9 mouse cellular contexts compared by ENCODE assay signal in genomic region chr10:24596869-24597339, GRCm38 (mm10). TPM values are rescaled to one million over a fixed set of nuclear protein-coding genes. Genes with fewer than 3 reads are reported as not detected.
DNase-seq lines count a peak whose midpoint lies in the region; ATAC-seq and TF ChIP-seq lines count a peak whose summit lies in the region.
"Had no signal": no experiment of that assay in that cellular context is flagged by ENCODE, and none has a peak within 500 bp of the region (broad histone marks: within the 10 kb centered on the region; RNA-seq: fewer than 3 reads in every experiment).

No protein-coding gene starts in this region.

- no peak overlapping the region for H3K4me2 ChIP-seq in forebrain, postnatal 0 days (ENCODE audit: low read depth)
- peak overlapping the region; percentile 81; the same call in 1 of the 2 replicates for H3K4me2 ChIP-seq in hindbrain, embryonic 15.5 days
- H3K4me2 ChIP-seq in midbrain, postnatal 0 days (ENCODE audit: low read depth, low read length, poor library complexity, severe bottlenecking), result peak overlapping the region; percentile 74; the same call in 1 of the 2 replicates

- no peaks in the 10 kb centered on the region; the same call in 1 of the 2 replicates for H3K4me1 ChIP-seq in forebrain, postnatal 0 days (ENCODE audit: insufficient read depth)
- peaks cover 18% of the 10 kb centered on the region for H3K4me1 ChIP-seq in hindbrain, embryonic 15.5 days (replicated peaks)
- H3K4me1 ChIP-seq in midbrain, postnatal 0 days (ENCODE audit: insufficient read depth, low read length), result peaks cover 2% of the 10 kb centered on the region; the same call in 1 of the 2 replicates

- H3K27me3 ChIP-seq in forebrain, postnatal 0 days (ENCODE audit: insufficient read depth, low read length), result no peaks in the 10 kb centered on the region
- no peaks in the 10 kb centered on the region for H3K27me3 ChIP-seq in hindbrain, embryonic 15.5 days
- H3K27me3 ChIP-seq in midbrain, postnatal 0 days (ENCODE audit: insufficient read depth, low read length), result no peaks in the 10 kb centered on the region

- H3K27ac ChIP-seq in layer of hippocampus, adult 2 months, result no peak overlapping the region
- no peak overlapping the region for H3K27ac ChIP-seq in forebrain, postnatal 0 days (ENCODE audit: low read depth, low read length)
- H3K27ac ChIP-seq in hindbrain, embryonic 15.5 days (replicated peaks), result no peak overlapping the region
- H3K27ac ChIP-seq in midbrain, postnatal 0 days (ENCODE audit: low read depth, low read length), result no peak overlapping the region

- peak overlapping the region; percentile 20; the same call in 1 of the 2 replicates for H3K4me3 ChIP-seq in layer of hippocampus, adult 2 months
- no peak overlapping the region for H3K4me3 ChIP-seq in forebrain, postnatal 0 days (ENCODE audit: low read depth, low read length)
- no peak overlapping the region for H3K4me3 ChIP-seq in hindbrain, embryonic 15.5 days
- no peak overlapping the region for H3K4me3 ChIP-seq in midbrain, postnatal 0 days (ENCODE audit: low read depth, low read length)

- no peak for TF ChIP-seq CTCF in layer of hippocampus, adult 2 months (conservative IDR thresholded peaks at IDR 0.05)
- no peak for TF ChIP-seq CTCF in forebrain, postnatal 0 days (IDR thresholded peaks at IDR 0.05; ENCODE audit: low read depth)
- TF ChIP-seq CTCF in midbrain, postnatal 0 days (IDR thresholded peaks at IDR 0.05), result no peak

- no peaks in the 10 kb centered on the region for H3K36me3 ChIP-seq in forebrain, postnatal 0 days (ENCODE audit: insufficient read depth)
- no peaks in the 10 kb centered on the region for H3K36me3 ChIP-seq in hindbrain, embryonic 15.5 days
- H3K36me3 ChIP-seq in midbrain, postnatal 0 days (ENCODE audit: insufficient read depth, low read length), result no peaks in the 10 kb centered on the region

- WGBS in forebrain, postnatal 0 days, result 45% methylated on average over 7 of the region's 7 CpGs
- WGBS in hindbrain, embryonic 15.5 days, result 57% methylated on average over 7 of the region's 7 CpGs
- 70% methylated on average over 7 of the region's 7 CpGs for WGBS in midbrain, postnatal 0 days

- DNase-seq in layer of hippocampus, adult 2 months (ENCODE audit: low spot score in 2 of 2), result no peak
- DNase-seq in layer of hippocampus, postnatal 36 days, result no peak
- DNase-seq in forebrain, postnatal 0 days, result peak; percentile 14
- DNase-seq in midbrain, postnatal 0 days (ENCODE audit: low spot score), result peak; percentile 40
- no peak for DNase-seq in thymus, postnatal 25 days
- DNase-seq in adrenal gland, adult 2 months, result no peak

- no peak overlapping the region for H3K9ac ChIP-seq in forebrain, postnatal 0 days
- H3K9ac ChIP-seq in hindbrain, embryonic 15.5 days, result no peak overlapping the region
- no peak overlapping the region for H3K9ac ChIP-seq in midbrain, postnatal 0 days (replicated peaks; ENCODE audit: low read length, poor library complexity, severe bottlenecking)

- peak; percentile 44 for ATAC-seq in forebrain, postnatal 0 days
- no peak for ATAC-seq in hindbrain, embryonic 15.5 days (ENCODE audit: low FRiP score, low read depth)
- ATAC-seq in midbrain, postnatal 0 days (ENCODE audit: low FRiP score), result no peak
- no peak for ATAC-seq in activated CD4-positive, CD25-positive, alpha-beta regulatory T cell, adult 4 months

- no peaks in the 10 kb centered on the region for H3K9me3 ChIP-seq in forebrain, postnatal 0 days (ENCODE audit: low read length)
- H3K9me3 ChIP-seq in hindbrain, embryonic 15.5 days, result no peaks in the 10 kb centered on the region
- H3K9me3 ChIP-seq in midbrain, postnatal 0 days (ENCODE audit: low read length), result no peaks in the 10 kb centered on the region

RNA-seq across cellular contexts. Expression of gene Ccn2, which starts 1.7 kb away (rescaled TPM):
- total RNA-seq in layer of hippocampus, adult 2 months (2021), result 1 to 10 TPM; 8.5 to 9.7 TPM
- 1 to 10 TPM; 6.3 to 8.3 TPM for total RNA-seq in layer of hippocampus, postnatal 36 days (2021)
- 13.7 and 18.6 TPM in 2 replicates for total RNA-seq in forebrain, postnatal 0 days (2014; rRNA removed)
- polyA plus RNA-seq in forebrain, postnatal 0 days (2015; fragmentation: Nextera tagmentation; extraction: Ambion mirVana), result 2.9 and 4.4 TPM in 2 replicates
- 3.1 and 4.0 TPM in 2 replicates for polyA plus RNA-seq in hindbrain, embryonic 15.5 days (2015; fragmentation: Nextera tagmentation; extraction: Ambion mirVana)
- 10.0 and 16.2 TPM in 2 replicates for total RNA-seq in midbrain, postnatal 0 days (2014; rRNA removed)
- 2.3 and 3.7 TPM in 2 replicates for polyA plus RNA-seq in midbrain, postnatal 0 days (2015; fragmentation: Nextera tagmentation; extraction: Ambion mirVana)
- not detected for polyA plus RNA-seq in activated CD4-positive, CD25-positive, alpha-beta regulatory T cell, adult 4 months (2017; shearing (Covaris generic))
- 10 to 100 TPM; 51.1 to 78.2 TPM for total RNA-seq in adrenal gland, adult 2 months (2021)
- polyA plus RNA-seq in adrenal gland, adult 2 months (2012; rRNA removed), result 241 and 278 TPM in 2 replicates
- total RNA-seq: MEL had no signal

Comparison
In these comparisons a context has a peak if more than half of its experiments do, and no peak if none do; other contexts are left out.
1. DNase-seq: peak in forebrain, postnatal 0 days (single experiment) and midbrain, postnatal 0 days (single experiment); none in layer of hippocampus, adult 2 months (0 of 2), layer of hippocampus, postnatal 36 days (0 of 2), thymus, postnatal 25 days (single experiment) and adrenal gland, adult 2 months (single experiment).